24 mouse cellular contexts compared by ENCODE assay signal in genomic region chr15:95561303-95561702, GRCm38 (mm10). TPM values are rescaled to one million over a fixed set of nuclear protein-coding genes. Genes with fewer than 3 reads are reported as not detected.
DNase-seq lines count a peak whose midpoint lies in the region; ATAC-seq and TF ChIP-seq lines count a peak whose summit lies in the region.
"Had no signal": no experiment of that assay in that cellular context is flagged by ENCODE, and none has a peak within 500 bp of the region (broad histone marks: within the 10 kb centered on the region; RNA-seq: fewer than 3 reads in every experiment).

No protein-coding gene starts in this region.

- no peak for TF ChIP-seq POLR2A in CH12.LX (IDR thresholded peaks at IDR 0.05; ENCODE audit: low read depth, low read length)
- TF ChIP-seq POLR2A in MEL (IDR thresholded peaks at IDR 0.05; ENCODE audit: control insufficient read depth in 1 of 2, insufficient read depth in 1 of 2, low read depth in 1 of 2, low read length in 2 of 2, poor library complexity in 1 of 2) = no peak

- no peaks in the 10 kb centered on the region for H3K79me2 ChIP-seq in CH12.LX (replicated peaks; ENCODE audit: control insufficient read depth, extremely low read depth, insufficient read depth, poor library complexity, severe bottlenecking)
- no peaks in the 10 kb centered on the region for H3K79me2 ChIP-seq in MEL (ENCODE audit: control insufficient read depth, insufficient read depth, low read length, poor library complexity)

- no peak overlapping the region for H3K4me3 ChIP-seq in hindbrain, embryonic 14.5 days (replicated peaks; ENCODE audit: low read length)
- no peak overlapping the region for H3K4me3 ChIP-seq in hindbrain, postnatal 0 days (ENCODE audit: low read length)
- H3K4me3 ChIP-seq in CH12.LX (replicated peaks in 1 of 3; ENCODE audit: low read depth in 2 of 3, low read length in 2 of 3, poor library complexity in 1 of 3) (no peak overlapping the region), ES-E14 (ENCODE audit: insufficient read depth in 1 of 2, low read depth in 1 of 2, low read length in 2 of 2, poor library complexity in 1 of 2, severe bottlenecking in 1 of 2) (no peak overlapping the region), MEL (ENCODE audit: control insufficient read depth in 1 of 2, insufficient read depth in 1 of 2, low read depth in 2 of 2, low read length in 2 of 2) (no peak overlapping the region)
- no peak overlapping the region for H3K4me3 ChIP-seq in gastrocnemius, adult 2 months

- no peak for ATAC-seq in hindbrain, embryonic 14.5 days (ENCODE audit: low FRiP score)
- ATAC-seq in hindbrain, postnatal 0 days = no peak
- ATAC-seq: activated CD4-positive, CD25-positive, alpha-beta regulatory T cell, adult 4 months; CD4-positive, CD25-positive, alpha-beta regulatory T cell, adult 4 months; Patski had no signal

- TF ChIP-seq CTCF in hindbrain, postnatal 0 days (IDR thresholded peaks at IDR 0.05; ENCODE audit: low read depth) = no peak
- TF ChIP-seq CTCF in CH12.LX (conservative IDR thresholded peaks at IDR 0.05 in 1 of 2, IDR thresholded peaks at IDR 0.05 in 1 of 2; ENCODE audit: low read depth in 2 of 2, low read length in 2 of 2) (no peak), MEL (IDR thresholded peaks at IDR 0.05 in 2 of 3, conservative IDR thresholded peaks at IDR 0.05 in 1 of 3; ENCODE audit: control insufficient read depth in 1 of 3, insufficient read depth in 1 of 3, low read depth in 2 of 3, low read length in 3 of 3, poor library complexity in 1 of 3, severe bottlenecking in 1 of 3) (no peak)
- TF ChIP-seq CTCF in gastrocnemius, adult 2 months (IDR thresholded peaks at IDR 0.05) = no peak

- H3K9me3 ChIP-seq in hindbrain, embryonic 14.5 days (ENCODE audit: control insufficient read depth, low read length) = no peaks in the 10 kb centered on the region
- H3K9me3 ChIP-seq in hindbrain, postnatal 0 days (ENCODE audit: low read length) = no peaks in the 10 kb centered on the region
- peaks cover 10% of the 10 kb centered on the region for H3K9me3 ChIP-seq in CH12.LX (replicated peaks; ENCODE audit: low read length)
- no peaks in the 10 kb centered on the region for H3K9me3 ChIP-seq in ES-E14 (ENCODE audit: control insufficient read depth, insufficient read depth, low read depth, low read length)
- H3K9me3 ChIP-seq in MEL (replicated peaks; ENCODE audit: insufficient read depth, low read length) = no peaks in the 10 kb centered on the region
- H3K9me3 ChIP-seq: G1E had no signal

- H3K27me3 ChIP-seq in hindbrain, embryonic 14.5 days (ENCODE audit: control insufficient read depth, insufficient read depth, low read length) = no peaks in the 10 kb centered on the region
- no peaks in the 10 kb centered on the region for H3K27me3 ChIP-seq in hindbrain, postnatal 0 days (ENCODE audit: insufficient read depth, low read length)
- H3K27me3 ChIP-seq in CH12.LX (replicated peaks) (no peaks in the 10 kb centered on the region), MEL (ENCODE audit: control insufficient read depth in 1 of 2, insufficient read depth in 2 of 2, low read length in 2 of 2) (0 out of 4 replicates have a peak, but pooled peaks cover 0 to 2% of the 10 kb centered on the region in 2 experiments)

- no peak overlapping the region for H3K4me2 ChIP-seq in hindbrain, embryonic 14.5 days (replicated peaks)
- no peak overlapping the region for H3K4me2 ChIP-seq in hindbrain, postnatal 0 days (ENCODE audit: low read depth, low read length)
- no peak overlapping the region for H3K4me2 ChIP-seq in CH12.LX (ENCODE audit: insufficient read depth, low read depth, poor library complexity, severe bottlenecking)

- H3K27ac ChIP-seq in hindbrain, embryonic 14.5 days = 0 out of 2 replicates have a peak overlapping the region, but pooled peaks have one; percentile 2
- no peak overlapping the region for H3K27ac ChIP-seq in hindbrain, postnatal 0 days
- H3K27ac ChIP-seq in CH12.LX (ENCODE audit: insufficient read depth, low read depth) (no peak overlapping the region), ES-E14 (ENCODE audit: insufficient read depth, low read depth, low read length, poor library complexity, severe bottlenecking) (no peak overlapping the region), MEL (ENCODE audit: control insufficient read depth, low read depth, low read length) (no peak overlapping the region)
- no peak overlapping the region for H3K27ac ChIP-seq in gastrocnemius, adult 2 months

- dilution Hi-C loops in CH12.LX (cut with MboI; ENCODE audit: extremely low pct_ligation_motif_present, extremely low pct_unique_long_range_greater_than_20kb, low sequenced_read_pairs) = no loop called here

- H3K4me1 ChIP-seq in hindbrain, embryonic 14.5 days (replicated peaks; ENCODE audit: control insufficient read depth, insufficient read depth, low read length) = no peaks in the 10 kb centered on the region; the same call in 1 of the 2 replicates
- H3K4me1 ChIP-seq in hindbrain, postnatal 0 days (ENCODE audit: insufficient read depth, low read length) = no peaks in the 10 kb centered on the region
- H3K4me1 ChIP-seq in CH12.LX (ENCODE audit: control insufficient read depth in 1 of 2, insufficient read depth in 2 of 2) = no peaks in the 10 kb centered on the region
- no peaks in the 10 kb centered on the region for H3K4me1 ChIP-seq in ES-E14 (ENCODE audit: control insufficient read depth in 2 of 2, insufficient read depth in 2 of 2, low read length in 2 of 2, poor library complexity in 1 of 2)
- H3K4me1 ChIP-seq in MEL (ENCODE audit: control insufficient read depth in 1 of 2, insufficient read depth in 2 of 2, low read length in 2 of 2) = no peaks in the 10 kb centered on the region

- 89% methylated on average over 5 of the region's 5 CpGs for WGBS in hindbrain, embryonic 14.5 days
- 92% methylated on average over 5 of the region's 5 CpGs for WGBS in hindbrain, postnatal 0 days

- H3K9ac ChIP-seq in hindbrain, embryonic 14.5 days = no peak overlapping the region
- H3K9ac ChIP-seq in hindbrain, postnatal 0 days (replicated peaks; ENCODE audit: low read length) = no peak overlapping the region
- no peak overlapping the region for H3K9ac ChIP-seq in CH12.LX (ENCODE audit: insufficient read depth, low read depth)
- H3K9ac ChIP-seq in ES-E14 (ENCODE audit: insufficient read depth, low read depth, low read length, poor library complexity, severe bottlenecking) = no peak overlapping the region
- no peak overlapping the region for H3K9ac ChIP-seq in MEL (ENCODE audit: control insufficient read depth, low read depth, low read length, poor library complexity, severe bottlenecking)

- no peak for TF ChIP-seq EP300 in CH12.LX (IDR thresholded peaks at IDR 0.05; ENCODE audit: low read length)
- no peak for TF ChIP-seq EP300 in MEL (IDR thresholded peaks at IDR 0.05; ENCODE audit: low read depth in 1 of 2, low read length in 2 of 2)

- TF ChIP-seq RAD21 in CH12.LX (IDR thresholded peaks at IDR 0.05; ENCODE audit: low read depth, low read length) = no peak
- no peak for TF ChIP-seq RAD21 in MEL (IDR thresholded peaks at IDR 0.05; ENCODE audit: low read depth, low read length)

- no peak for DNase-seq in hindbrain, embryonic 14.5 days (ENCODE audit: low spot score)
- no peak for DNase-seq in hindbrain, postnatal 0 days (ENCODE audit: low spot score)
- DNase-seq in CH12.LX (ENCODE audit: extremely low read depth) (no peak), ES-E14 (ENCODE audit: low read depth, low spot score) (no peak), MEL (ENCODE audit: low read depth, low spot score) (no peak)
- DNase-seq in natural killer cell, adult 2 months (ENCODE audit: low spot score in 2 of 2) = no peak
- DNase-seq in gastrocnemius, adult 2 months = no peak
- no peak for DNase-seq in cerebellum, adult 11 months
- DNase-seq: adrenal gland, adult 2 months; adrenal gland, adult 8-10 months; adrenal gland, postnatal 10 days; adrenal gland, postnatal 14 days; adrenal gland, postnatal 25 days; adrenal gland, postnatal 36 days; B cell, adult 2 months; cerebellum, adult 11-12 months; cerebellum, adult 18-20 months; cerebellum, adult 2 months; cerebellum, adult 8-10 months; cerebellum, adult 9-10 months had no signal

- in situ Hi-C loops in CH12.LX (cut with MboI; ENCODE audit: low pct_ligation_motif_present, low pct_unique_long_range_greater_than_20kb, low sequenced_read_pairs) = no loop called here
- in situ Hi-C loops in ES-E14 (cut with MboI; ENCODE audit: low sequenced_read_pairs in 2 of 2, unreplicated experiment in 2 of 2) = no loop called here

- H3K36me3 ChIP-seq in hindbrain, embryonic 14.5 days (replicated peaks; ENCODE audit: control insufficient read depth, insufficient read depth) = no peaks in the 10 kb centered on the region
- H3K36me3 ChIP-seq in hindbrain, postnatal 0 days (ENCODE audit: insufficient read depth, low read length) = no peaks in the 10 kb centered on the region
- H3K36me3 ChIP-seq in CH12.LX (replicated peaks in 1 of 2; ENCODE audit: control insufficient read depth in 1 of 2, insufficient read depth in 1 of 2, low read length in 1 of 2) = no peaks in the 10 kb centered on the region
- no peaks in the 10 kb centered on the region for H3K36me3 ChIP-seq in ES-E14 (ENCODE audit: control insufficient read depth, insufficient read depth, low read length, poor library complexity, severe bottlenecking)
- H3K36me3 ChIP-seq in MEL (ENCODE audit: control insufficient read depth in 1 of 2, insufficient read depth in 2 of 2, low read length in 2 of 2) = no peaks in the 10 kb centered on the region
- H3K36me3 ChIP-seq: G1E had no signal

- intact Hi-C loops in gastrocnemius, adult 2 months (cut with DNase I) = no loop called here

TF ChIP-seq in CH12.LX, 34 proteins besides CTCF, POLR2A, EP300 and RAD21:
- TF ChIP-seq MAFK (IDR thresholded peaks at IDR 0.05; ENCODE audit: insufficient replicate concordance, low read length) (peak; percentile 84), CHD2 (IDR thresholded peaks at IDR 0.05; ENCODE audit: low read length) (no peak)

TF ChIP-seq in ES-E14, 5 proteins besides CTCF, POLR2A, EP300 and RAD21 (continues in another document):
- no peak for TF ChIP-seq ZC3H11A (IDR thresholded peaks at IDR 0.05; ENCODE audit: borderline replicate concordance, low read depth, low read length)
- TF ChIP-seq MAFK (IDR thresholded peaks at IDR 0.05; ENCODE audit: insufficient read depth, low read depth, low read length) = peak; percentile 79

TF ChIP-seq in MEL, 35 proteins besides CTCF, POLR2A, EP300 and RAD21:
- no peak for TF ChIP-seq E2F4 (IDR thresholded peaks at IDR 0.05; ENCODE audit: borderline replicate concordance, low read depth, low read length)
- TF ChIP-seq MAFK (IDR thresholded peaks at IDR 0.05; ENCODE audit: borderline replicate concordance, low read depth, low read length) = peak; percentile 85

RNA-seq across cellular contexts. Expression of gene Nell2, which starts 32.9 kb away (rescaled TPM):
- 192 and 203 TPM in 2 replicates for polyA plus RNA-seq in hindbrain, embryonic 14.5 days (2014; fragmentation: Nextera tagmentation; extraction: Ambion mirVana)
- 173 and 190 TPM in 2 replicates for total RNA-seq in hindbrain, postnatal 0 days (2014; rRNA removed)
- polyA plus RNA-seq in hindbrain, postnatal 0 days (2015; fragmentation: Nextera tagmentation; extraction: Ambion mirVana) = 135 and 148 TPM in 2 replicates
- not detected in 2 replicates for total RNA-seq in CH12.LX (2012; rRNA removed)
- not detected in 2 replicates for total RNA-seq in CH12.LX (2014; rRNA removed)
- polyA plus RNA-seq in CH12.LX (2012; ENCODE audit: insufficient read length, low read depth) = not detected in 2 replicates
- total RNA-seq in ES-E14 (2012; rRNA removed) = 1.6 and 3.4 TPM in 2 replicates
- total RNA-seq in MEL (2012; rRNA removed) = not detected in 2 replicates
- not detected for polyA plus RNA-seq in MEL (2012; ENCODE audit: insufficient read depth in 1 of 2, insufficient read length in 2 of 2, low read depth in 1 of 2, low replicate concordance in 2 of 2, missing spikeins in 1 of 2)
- total RNA-seq in gastrocnemius, adult 2 months (2021) = under 1 TPM; 0.18 to 0.36 TPM
- polyA plus RNA-seq: activated CD4-positive, CD25-positive, alpha-beta regulatory T cell, adult 4 months; CD4-positive, CD25-positive, alpha-beta regulatory T cell, adult 4 months; G1E had no signal

Comparison
In these comparisons a context has a peak if more than half of its experiments do, and no peak if none do; other contexts are left out.
1. RNA of gene Nell2, which starts 32.9 kb away (total RNA-seq): 173 to 190 TPM in hindbrain, postnatal 0 days; 1.6 to 3.4 TPM in ES-E14, 0.18 to 0.36 TPM in gastrocnemius, adult 2 months, not detected in MEL and not detected in CH12.LX; every median in the first group is over 10 times any median in the second.